Mouse (Mus musculus) spleen, adult 2 months (tissue): ENCODE results near the gene Dusp7. TPM values are rescaled to one million over a fixed set of nuclear protein-coding genes. Genes with fewer than 3 reads are reported as not detected.

Experiments
- DNase-seq, 2 experiments: peaks; one replicate each; pipeline versions ENCODE4 v3.0.0 to v3.0.0-alpha.2; 2012 to 2021; ENCODE audit warnings: low spot score in 2 of 2, low read depth in 1 of 2
- H3K27ac ChIP-seq: fragments of 200-500 bp; 2 replicates; pipeline ENCODE4 v1.5.1; 2012; ENCODE audit warnings: low read length, inconsistent platforms; ENCODE audit not compliant: insufficient read depth
- H3K27me3 ChIP-seq: fragments of 200-500 bp; 2 replicates; pipeline ENCODE4 v1.6.1; 2012; ENCODE audit warnings: mild to moderate bottlenecking, moderate library complexity, low read length, inconsistent platforms; ENCODE audit not compliant: control insufficient read depth, insufficient read depth
- H3K36me3 ChIP-seq: fragments of 200-500 bp; 2 replicates; pipeline ENCODE4 v1.6.1; 2012; ENCODE audit warnings: mild to moderate bottlenecking, low read length, inconsistent platforms; ENCODE audit not compliant: control insufficient read depth, insufficient read depth
- H3K4me1 ChIP-seq: fragments of 200-500 bp; 2 replicates; pipeline ENCODE4 v1.6.1; 2011; ENCODE audit warnings: inconsistent platforms; ENCODE audit not compliant: control insufficient read depth, insufficient read depth, insufficient read length
- H3K4me3 ChIP-seq: fragments of 200-500 bp; 2 replicates; pipeline ENCODE4 v1.5.1; 2011; ENCODE audit warnings: mild to moderate bottlenecking, inconsistent platforms; ENCODE audit not compliant: insufficient read depth, insufficient read length; ENCODE audit errors: extremely low read depth
- CTCF ChIP-seq: fragments of 200-500 bp; IDR thresholded peaks from 2 replicates; pipeline ENCODE4 v1.5.1; 2011; ENCODE audit warnings: mild to moderate bottlenecking, inconsistent platforms; ENCODE audit not compliant: insufficient read depth, insufficient read length, insufficient replicate concordance; ENCODE audit errors: extremely low read depth
- POLR2A ChIP-seq: fragments of 200-500 bp; IDR thresholded peaks from 2 replicates; pipeline ENCODE4 v1.6.1; 2011; ENCODE audit warnings: low read depth, low read length, inconsistent platforms
- WGBS: fragments of 180-500 bp; shearing (Covaris S2); methylation state at CpG from one replicate; pipeline ENCODE4 v1.1.7; 2018; 5-methylcytosine and 5-hydroxymethylcytosine counted together
- polyA plus RNA-seq: library from polyadenylated mRNA; depleted of rRNA; stranded (reverse); fragments of >200 nt; gene quantifications from 2 replicates; pipeline ENCODE4 v1.2.3, GENCODE M21; 2012

Gene Dusp7
- polyA plus RNA-seq, 1 experiment, result 73.1 TPM

DNA sequence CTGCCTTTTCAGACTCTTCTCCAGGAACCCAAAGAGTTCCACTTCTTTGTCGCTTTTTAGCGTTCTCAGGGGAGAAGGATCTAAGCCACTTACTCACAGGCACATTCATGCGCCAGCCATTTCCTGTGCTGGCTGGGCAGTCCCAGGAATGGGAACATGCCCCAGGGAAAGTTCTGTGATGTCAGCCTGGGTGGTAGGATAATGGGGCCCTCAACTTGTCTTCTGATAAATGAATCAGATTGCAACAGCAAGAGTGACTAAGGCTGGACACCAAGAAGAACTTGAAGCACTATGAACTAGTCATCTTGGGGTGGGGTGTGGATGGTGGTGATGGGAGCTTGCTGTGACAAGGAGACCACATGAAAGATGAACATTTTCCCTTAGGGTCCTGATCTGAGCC lies 9.6 kb downstream of the Dusp7 start:
- TF ChIP-seq CTCF, result no peak
- TF ChIP-seq POLR2A, result no peak
- Histone ChIP-seq H3K27me3 (no peaks in the 10 kb centered on the region), H3K36me3 (peaks cover 16% of the 10 kb centered on the region), H3K27ac (no peak overlapping the region), H3K4me1 (peaks cover 10% of the 10 kb centered on the region; the same call in 1 of the 2 replicates), H3K4me3 (no peak overlapping the region)
- 80% methylated on average over 3 of the region's 3 CpGs for WGBS
- no peak for DNase-seq

DNA sequence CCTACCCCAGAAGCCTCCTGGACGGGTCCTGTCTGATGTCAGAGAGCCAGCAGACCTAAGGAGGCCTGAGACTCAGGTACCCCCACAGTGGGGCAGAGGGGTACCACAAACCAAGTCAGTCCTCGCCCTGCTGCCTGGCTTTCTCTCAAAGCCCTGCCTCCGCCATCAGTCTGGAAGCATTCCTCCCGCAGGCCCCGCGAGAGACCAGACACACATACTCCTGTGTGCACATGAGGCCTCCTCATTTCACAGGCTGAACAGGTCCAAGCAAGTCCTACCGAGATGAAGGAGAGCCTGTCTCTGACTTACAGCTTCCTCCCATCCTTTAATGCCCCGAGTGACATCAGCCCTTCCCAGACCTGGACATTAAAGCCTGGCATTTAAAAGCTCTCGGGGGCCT lies 10.3 kb downstream of the Dusp7 start:
- no peak overlapping the region for H3K27ac ChIP-seq
- H3K36me3 ChIP-seq, result peaks cover 14% of the 10 kb centered on the region
- no peaks in the 10 kb centered on the region for H3K27me3 ChIP-seq
- no peak overlapping the region for H3K4me3 ChIP-seq
- DNase-seq, result no peak
- peaks cover 3% of the 10 kb centered on the region; the same call in 1 of the 2 replicates for H3K4me1 ChIP-seq
- no peak for TF ChIP-seq POLR2A
- TF ChIP-seq CTCF, result no peak
- WGBS, result 92% methylated on average over 9 of the region's 9 CpGs

DNA sequence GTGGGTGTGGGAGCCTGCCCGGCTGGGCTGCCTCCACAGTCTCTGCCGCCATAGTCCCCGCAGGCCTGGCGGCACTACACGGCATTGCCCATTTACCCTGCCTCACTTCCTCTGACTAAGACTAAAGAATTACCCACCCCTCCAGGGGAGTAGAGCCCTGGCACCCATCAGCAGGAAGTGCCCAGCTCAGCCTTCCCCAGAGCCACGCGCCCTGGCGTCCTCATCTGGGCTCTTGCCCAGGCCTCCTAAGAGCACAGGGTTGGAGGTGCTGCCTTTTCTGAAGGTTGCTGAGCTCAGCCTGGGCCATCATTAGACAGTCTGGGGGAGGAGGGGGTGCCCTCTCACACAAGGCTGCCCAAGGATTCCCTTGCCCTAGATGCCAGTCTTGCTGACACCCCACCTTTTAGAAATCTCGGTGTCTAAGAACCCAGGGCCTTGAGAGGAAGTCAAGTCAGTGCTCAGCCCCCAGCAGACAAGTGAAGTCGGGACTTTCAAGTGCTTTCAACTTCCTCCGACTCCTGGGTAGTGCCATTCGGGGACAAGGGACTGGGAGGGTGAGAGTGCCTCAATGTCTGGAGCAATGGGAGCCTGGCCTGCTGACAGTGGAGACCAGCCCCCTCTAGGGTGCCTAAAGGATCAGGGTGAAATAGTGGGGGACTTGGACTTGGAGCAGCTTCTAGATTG lies 17.9 kb downstream of the Dusp7 start:
- 21% methylated on average over 12 of the region's 12 CpGs for WGBS
- H3K36me3 ChIP-seq, result no peaks in the 10 kb centered on the region

DNA sequence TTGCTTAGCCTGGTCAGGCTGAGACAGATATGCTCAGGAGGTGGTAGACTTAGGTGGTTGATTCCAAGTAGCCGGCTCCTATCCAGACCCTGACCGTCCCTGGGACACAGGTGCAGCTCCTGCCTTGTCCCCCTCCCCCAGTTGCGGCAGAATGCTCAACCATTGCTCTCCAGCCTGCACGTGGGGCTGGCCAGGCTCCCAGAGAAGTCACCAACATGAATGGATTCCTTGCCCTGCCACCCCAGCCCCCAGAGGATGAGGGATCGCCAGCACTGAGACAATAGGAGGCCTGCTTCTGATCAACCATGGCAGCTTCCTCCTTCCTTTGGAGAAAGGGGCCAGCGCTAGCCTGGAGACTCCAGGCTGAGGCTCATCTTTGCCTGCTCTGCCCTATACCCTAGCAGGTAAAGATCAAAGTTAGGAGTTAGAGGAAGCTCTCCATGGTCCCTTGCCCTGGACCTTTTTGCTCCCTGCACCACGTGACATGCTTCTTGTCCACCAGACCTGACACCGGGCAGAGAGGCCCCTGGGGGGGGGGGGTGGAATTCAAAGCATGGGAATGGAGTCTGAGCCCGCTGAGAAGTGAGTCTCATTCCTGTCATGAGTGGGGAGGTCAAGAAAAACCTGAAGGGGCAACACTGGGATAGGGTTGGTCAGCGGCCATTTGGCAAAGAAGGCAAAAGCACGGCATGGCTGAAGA lies 24.5 kb downstream of the Dusp7 start:
- Histone ChIP-seq H3K27me3 (no peaks in the 10 kb centered on the region), H3K4me3 (no peak overlapping the region), H3K36me3 (no peaks in the 10 kb centered on the region), H3K4me1 (peaks cover 6% of the 10 kb centered on the region; the same call in 1 of the 2 replicates), H3K27ac (no peak overlapping the region)
- no peak for DNase-seq
- 86% methylated on average over 11 of the region's 11 CpGs for WGBS
- TF ChIP-seq CTCF (no peak), POLR2A (no peak)

More for the DNA sequence above, 17.9 kb downstream of the Dusp7 start:
- Histone ChIP-seq H3K27ac (peak overlapping the region; percentile 64), H3K27me3 (no peaks in the 10 kb centered on the region), H3K4me3 (no peak overlapping the region), H3K4me1 (peaks cover 16% of the 10 kb centered on the region; the same call in 1 of the 2 replicates)
- TF ChIP-seq CTCF (no peak), POLR2A (no peak)
- no peak for DNase-seq

DNA sequence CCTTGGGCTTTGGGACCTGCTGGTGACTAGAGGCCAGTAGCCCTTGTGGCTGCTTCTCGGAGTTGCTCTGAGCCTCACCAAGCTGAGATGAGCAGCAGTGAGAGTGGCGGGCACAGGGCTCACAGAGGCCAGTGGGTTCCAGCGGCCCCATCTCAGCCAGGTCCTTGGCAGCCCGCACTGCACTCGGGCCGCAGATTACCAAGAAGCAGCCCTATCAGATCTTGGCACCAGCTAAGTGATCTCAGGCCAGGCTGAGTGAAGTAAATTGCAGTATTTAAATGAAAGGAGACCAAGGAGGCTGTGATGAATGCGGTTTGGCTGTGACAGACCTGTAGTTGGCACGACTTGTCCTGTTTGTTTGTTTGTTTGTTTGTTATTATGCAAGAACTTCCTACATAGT lies 25.1 kb downstream of the Dusp7 start:
- no peaks in the 10 kb centered on the region for H3K27me3 ChIP-seq
- H3K27ac ChIP-seq, result no peak overlapping the region
- 79% methylated on average over 8 of the region's 8 CpGs for whole genome bisulfite sequencing
- H3K36me3 ChIP-seq, result no peaks in the 10 kb centered on the region
- DNase-seq, result no peak
- H3K4me3 ChIP-seq, result no peak overlapping the region
- no peak for TF ChIP-seq CTCF
- no peak for TF ChIP-seq POLR2A
- H3K4me1 ChIP-seq, result peaks cover 6% of the 10 kb centered on the region; the same call in 1 of the 2 replicates

DNA sequence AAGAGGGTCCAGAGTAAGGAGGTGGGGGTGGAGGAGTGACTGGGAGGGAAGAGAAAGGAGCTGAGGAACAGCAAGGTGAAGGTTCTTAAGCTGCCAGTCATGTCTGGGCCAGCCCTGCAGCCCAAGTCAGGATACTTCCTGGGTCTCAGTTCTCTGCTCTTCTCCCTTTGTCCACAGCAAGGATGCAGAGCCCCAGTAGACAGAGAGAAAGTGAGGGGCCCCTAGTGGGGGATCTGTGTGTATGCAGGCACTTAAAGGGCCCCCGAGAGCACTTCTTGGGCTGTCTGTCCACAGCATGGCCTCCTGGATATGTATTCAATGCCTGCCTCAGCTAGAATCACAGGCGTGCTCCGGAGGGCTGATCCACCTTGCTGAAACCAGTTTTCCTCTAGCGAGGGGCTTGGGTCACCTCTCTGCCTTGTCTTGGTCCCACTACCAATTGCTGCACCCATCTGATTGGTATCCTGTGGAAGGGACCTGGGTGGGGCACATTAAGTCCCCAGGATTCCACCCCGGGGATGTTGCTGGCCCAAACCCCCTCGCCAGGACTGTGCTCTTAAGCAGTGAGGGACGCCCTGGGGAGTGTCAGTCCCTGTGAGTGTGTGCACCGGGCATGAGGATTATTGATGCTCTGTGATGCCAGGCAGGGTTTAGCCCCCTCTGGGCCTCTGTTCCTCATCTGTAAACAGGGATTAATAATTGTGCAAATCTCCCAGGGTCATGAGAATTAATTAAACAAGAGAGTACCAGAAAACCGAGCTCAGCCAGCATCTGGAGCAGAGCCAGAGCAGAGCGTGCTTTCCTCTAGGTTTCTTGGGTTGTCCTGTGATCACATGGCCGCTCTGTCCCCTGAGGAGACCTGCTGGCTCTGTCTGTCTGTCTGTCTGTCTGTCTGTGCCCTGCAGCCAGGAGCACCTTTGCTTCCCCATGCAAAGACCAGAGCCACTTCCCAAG lies 26.5 kb downstream of the Dusp7 start:
- Histone ChIP-seq H3K27ac (no peak overlapping the region), H3K4me1 (peaks cover 6% of the 10 kb centered on the region; the same call in 1 of the 2 replicates), H3K4me3 (no peak overlapping the region), H3K36me3 (no peaks in the 10 kb centered on the region), H3K27me3 (no peaks in the 10 kb centered on the region)
- peak in 1 of 2 experiments; percentile 16 for DNase-seq
- WGBS, result 81% methylated on average over 11 of the region's 11 CpGs
- TF ChIP-seq POLR2A, result no peak
- TF ChIP-seq CTCF, result peak; percentile 36; the same call in 1 of the 2 replicates
